22 mouse cellular contexts compared by ENCODE assay signal in genomic region chr14:76097244-76097643, GRCm38 (mm10).
"Had no signal": no experiment of that assay in that cellular context is flagged by ENCODE, and none has a peak within 500 bp of the region (broad histone marks: within the 10 kb centered on the region; RNA-seq: fewer than 3 reads in every experiment).

No protein-coding gene starts in this region.

- H3K27ac ChIP-seq: liver, embryonic 15.5 days; lung, embryonic 15.5 days; midbrain, embryonic 10.5 days; midbrain, embryonic 12.5 days; neural tube, embryonic 13.5 days; neural tube, embryonic 15.5 days; stomach, embryonic 15.5 days; stomach, postnatal 0 days had no signal

- ATAC-seq: liver, postnatal 0 days; lung, postnatal 0 days; midbrain, embryonic 16.5 days had no signal

- H3K4me3 ChIP-seq: liver, embryonic 15.5 days; lung, embryonic 15.5 days; midbrain, embryonic 10.5 days; midbrain, embryonic 12.5 days; myocyte; neural tube, embryonic 13.5 days; neural tube, embryonic 15.5 days; stomach, embryonic 15.5 days had no signal

- H3K4me1 ChIP-seq: liver, embryonic 15.5 days; lung, embryonic 15.5 days; midbrain, embryonic 10.5 days; midbrain, embryonic 12.5 days; neural tube, embryonic 13.5 days; neural tube, embryonic 15.5 days; stomach, embryonic 15.5 days had no signal

- DNase-seq: liver, postnatal 0 days; lung, adult 2 months; lung, postnatal 14 days; lung, postnatal 36 days; midbrain, embryonic 14.5 days; retina, postnatal 1 day; right cerebral cortex, adult 18-20 months; right cerebral cortex, postnatal 25 days; thymus, adult 2 months; thymus, postnatal 25 days; thymus, postnatal 4 days had no signal
